Mouse (Mus musculus) neural tube, embryonic 13.5 days (tissue): ENCODE results near the gene Hydin. TPM values are rescaled to one million over a fixed set of nuclear protein-coding genes. Genes with fewer than 3 reads are reported as not detected.
"Not testable (repeated sequence)": the region's sequence is repeated elsewhere in the genome, so short reads cannot be mapped to it uniquely, and the experiment has no call there.

Source experiments
- ATAC-seq: fragments of 200-750 bp; cut with Nextera tagmentation; 2 replicates; pipeline ENCODE4 v1.8.0; 2017; ENCODE audit warnings: low read depth, mild to moderate bottlenecking, moderate TSS enrichment, moderate library complexity
- H3K27ac ChIP-seq: fragments of 300-500 bp; sonication (generic); replicated peaks from 2 replicates; pipeline ENCODE4 v1.5.1; 2015; ENCODE audit warnings: moderate library complexity, mild to moderate bottlenecking, inconsistent platforms
- H3K27me3 ChIP-seq: fragments of 300-500 bp; sonication (generic); 2 replicates; pipeline ENCODE4 v1.6.1; 2015; ENCODE audit warnings: mild to moderate bottlenecking, inconsistent platforms
- H3K36me3 ChIP-seq: fragments of 300-500 bp; sonication (generic); 2 replicates; pipeline ENCODE4 v1.6.1; 2015; ENCODE audit warnings: mild to moderate bottlenecking, inconsistent platforms
- H3K4me1 ChIP-seq: fragments of 300-500 bp; sonication (generic); replicated peaks from 2 replicates; pipeline ENCODE4 v1.6.1; 2015; ENCODE audit warnings: inconsistent platforms
- H3K4me2 ChIP-seq: fragments of 300-500 bp; sonication (generic); 2 replicates; pipeline ENCODE4 v1.6.1; 2015; ENCODE audit warnings: inconsistent platforms, mild to moderate bottlenecking, moderate library complexity
- H3K4me3 ChIP-seq: fragments of 300-500 bp; sonication (generic); 2 replicates; pipeline ENCODE4 v1.5.1; 2015; ENCODE audit warnings: mild to moderate bottlenecking, inconsistent platforms
- H3K9ac ChIP-seq: fragments of 300-500 bp; sonication (generic); 2 replicates; pipeline ENCODE4 v1.6.1; 2015; ENCODE audit warnings: moderate library complexity, mild to moderate bottlenecking, inconsistent platforms
- H3K9me3 ChIP-seq: fragments of 300-500 bp; sonication (generic); 2 replicates; pipeline ENCODE4 v1.6.1; 2016; ENCODE audit warnings: inconsistent platforms
- WGBS: fragments of 180-500 bp; shearing (Covaris S2); methylation state at CpG from one replicate; pipeline ENCODE4 v1.1.7; 2015; 5-methylcytosine and 5-hydroxymethylcytosine counted together
- polyA plus RNA-seq: library from polyadenylated mRNA; unstranded; fragments of >200 nt; fragmentation: Nextera tagmentation; extraction: Ambion mirVana; gene quantifications from 2 replicates; pipeline ENCODE4 v1.2.1, GENCODE M21; 2015

Gene Hydin
- polyA plus RNA-seq, 1 experiment from 2014 or later: 0.07 TPM

DNA sequence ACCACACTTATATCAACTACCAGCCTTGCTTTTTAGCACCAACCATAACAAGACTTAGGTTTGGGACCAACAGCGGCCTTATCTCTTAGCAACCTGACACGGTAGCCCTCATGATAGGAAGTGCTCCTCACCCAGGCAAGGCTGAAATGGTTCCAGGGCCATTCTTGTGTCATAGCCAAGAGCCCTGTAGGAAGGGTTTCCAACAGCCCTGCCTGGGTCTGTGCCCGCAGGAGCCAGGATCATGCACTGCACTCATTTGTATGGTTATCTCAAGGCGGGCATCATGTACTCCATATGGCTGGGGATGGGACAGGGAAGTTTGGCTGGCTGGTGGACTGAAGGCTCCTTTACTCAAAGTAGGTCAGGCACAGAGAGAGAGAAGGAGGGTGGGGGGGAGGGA lies 3.9 kb downstream of the Hydin start:
- no peak for ATAC-seq
- Histone ChIP-seq H3K9me3 (no peaks in the 10 kb centered on the region), H3K4me1 (peaks cover 16% of the 10 kb centered on the region), H3K4me2 (no peak overlapping the region), H3K27me3 (no peaks in the 10 kb centered on the region), H3K4me3 (no peak overlapping the region), H3K27ac (no peak overlapping the region), H3K36me3 (no peaks in the 10 kb centered on the region), H3K9ac (no peak overlapping the region)
- 93% methylated on average over 4 of the region's 4 CpGs for WGBS

DNA sequence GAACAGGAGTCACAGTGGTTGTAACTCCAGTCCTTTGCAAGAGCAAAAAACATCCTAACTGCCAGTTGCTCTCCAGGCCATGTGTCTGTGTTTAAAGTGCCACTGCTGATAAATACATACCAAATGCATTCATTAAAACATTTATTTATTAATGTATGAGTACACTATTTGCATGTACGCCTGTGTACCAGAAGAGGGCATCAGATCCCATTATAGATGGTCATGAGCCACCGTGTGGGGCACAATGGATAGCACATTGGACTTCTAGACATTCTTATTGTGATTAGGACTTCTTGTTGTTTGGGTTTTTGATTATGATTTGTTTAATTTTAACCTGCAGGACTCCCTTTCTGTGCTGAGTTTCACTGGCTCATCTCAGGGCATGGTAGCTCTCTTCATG lies 6.6 kb downstream of the Hydin start:
- H3K4me3 ChIP-seq: no peak overlapping the region
- no peaks in the 10 kb centered on the region for H3K27me3 ChIP-seq
- WGBS: 54% methylated on average over 2 of the region's 2 CpGs
- H3K9ac ChIP-seq: no peak overlapping the region
- no peak for ATAC-seq
- no peak overlapping the region for H3K27ac ChIP-seq
- H3K4me1 ChIP-seq: peaks cover 14% of the 10 kb centered on the region
- H3K36me3 ChIP-seq: no peaks in the 10 kb centered on the region
- no peaks in the 10 kb centered on the region for H3K9me3 ChIP-seq
- no peak overlapping the region for H3K4me2 ChIP-seq

DNA sequence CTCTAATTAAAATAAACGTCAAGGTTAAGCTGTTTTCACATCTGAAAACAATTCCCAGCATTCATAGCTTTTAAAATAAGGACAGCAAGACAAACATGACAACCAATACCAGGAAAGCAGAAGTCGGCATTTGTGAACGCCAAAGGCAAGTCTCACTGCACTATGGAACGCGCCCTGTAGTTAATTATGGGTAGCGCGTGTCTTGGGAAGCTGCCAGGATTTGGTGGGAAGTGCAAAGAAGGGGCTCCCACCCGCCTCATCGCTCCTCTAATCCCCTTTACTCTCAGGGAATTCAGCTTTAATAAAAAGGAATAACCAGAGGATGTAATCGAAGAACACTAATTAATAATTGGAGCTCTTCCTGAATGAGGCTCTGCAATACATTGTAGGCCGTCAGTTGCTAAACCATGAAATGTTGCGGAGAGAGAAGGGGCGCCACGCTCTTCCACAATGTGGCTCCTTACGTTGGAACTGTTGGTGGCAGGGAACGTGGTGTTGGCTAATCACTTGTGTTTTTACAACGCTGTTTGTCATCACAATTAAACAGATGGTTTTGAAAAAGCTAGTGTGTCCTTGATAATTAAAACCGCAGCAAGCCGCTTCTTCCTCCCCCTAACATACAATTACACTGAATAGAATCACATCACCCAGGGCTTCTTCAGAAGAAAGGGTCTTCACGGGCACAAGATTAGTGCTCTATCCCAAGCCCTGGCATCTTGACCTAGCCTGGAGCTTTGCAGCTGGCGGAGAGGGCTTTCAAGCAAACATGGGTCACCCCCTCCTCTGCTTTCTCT lies 8.9 kb downstream of the Hydin start:
- no peaks in the 10 kb centered on the region for H3K9me3 ChIP-seq
- ATAC-seq: peak; percentile 84
- H3K4me1 ChIP-seq: peaks cover 14% of the 10 kb centered on the region
- no peak overlapping the region for H3K9ac ChIP-seq
- H3K4me3 ChIP-seq: no peak overlapping the region
- H3K27ac ChIP-seq: peak overlapping the region; percentile 86
- no peaks in the 10 kb centered on the region for H3K36me3 ChIP-seq
- H3K4me2 ChIP-seq: peak overlapping the region; percentile 16; the same call in 1 of the 2 replicates
- H3K27me3 ChIP-seq: no peaks in the 10 kb centered on the region
- WGBS: 52% methylated on average over 21 of the region's 21 CpGs

DNA sequence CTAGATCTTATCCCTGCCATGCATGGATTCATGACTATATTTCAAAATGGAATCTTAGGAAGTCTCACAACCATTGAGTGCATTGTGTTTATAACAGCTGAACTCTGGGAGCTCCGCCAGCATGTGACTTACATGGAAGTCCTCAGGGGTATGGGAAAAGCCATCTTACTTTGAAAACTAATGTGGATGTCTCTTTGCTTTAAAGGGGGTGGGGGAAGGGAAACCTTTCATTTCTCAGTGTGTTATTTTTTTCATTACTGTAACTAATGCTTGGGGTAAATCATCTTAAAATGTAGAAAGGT lies 9.4 kb downstream of the Hydin start:
- Histone ChIP-seq H3K4me2 (peak overlapping the region; percentile 16; the same call in 1 of the 2 replicates), H3K27me3 (no peaks in the 10 kb centered on the region), H3K36me3 (no peaks in the 10 kb centered on the region), H3K27ac (peak overlapping the region; percentile 86), H3K4me3 (no peak overlapping the region), H3K4me1 (peaks cover 14% of the 10 kb centered on the region), H3K9me3 (no peaks in the 10 kb centered on the region), H3K9ac (no peak overlapping the region)
- ATAC-seq: no peak
- WGBS: 63% methylated on average over 1 of the region's 1 CpGs

DNA sequence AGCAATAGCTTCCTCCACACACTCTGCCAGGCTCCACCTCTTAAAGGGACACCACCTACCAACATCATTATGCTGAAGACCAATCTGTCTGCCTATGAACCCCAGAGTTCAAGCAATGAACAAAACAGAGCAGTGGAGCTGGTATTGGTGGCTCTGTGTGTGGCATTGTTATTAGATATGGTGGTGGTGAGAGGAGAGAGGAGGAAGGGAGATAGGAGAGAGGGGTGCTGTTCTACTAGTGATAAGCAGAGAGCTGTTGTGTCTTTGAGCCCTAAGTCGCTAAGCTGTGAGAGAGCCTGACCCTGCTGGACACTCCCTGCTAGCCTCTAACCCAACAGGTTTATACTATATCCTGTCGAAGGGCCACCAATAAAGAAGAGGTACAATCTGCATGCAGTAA lies 45.9 kb downstream of the Hydin start:
- Histone ChIP-seq H3K9me3 (no peaks in the 10 kb centered on the region), H3K4me2 (no peak overlapping the region), H3K27ac (no peak overlapping the region), H3K4me1 (no peaks in the 10 kb centered on the region), H3K4me3 (no peak overlapping the region), H3K9ac (no peak overlapping the region), H3K27me3 (no peaks in the 10 kb centered on the region), H3K36me3 (no peaks in the 10 kb centered on the region)
- ATAC-seq: no peak
- WGBS: 77% methylated on average over 2 of the region's 2 CpGs

DNA sequence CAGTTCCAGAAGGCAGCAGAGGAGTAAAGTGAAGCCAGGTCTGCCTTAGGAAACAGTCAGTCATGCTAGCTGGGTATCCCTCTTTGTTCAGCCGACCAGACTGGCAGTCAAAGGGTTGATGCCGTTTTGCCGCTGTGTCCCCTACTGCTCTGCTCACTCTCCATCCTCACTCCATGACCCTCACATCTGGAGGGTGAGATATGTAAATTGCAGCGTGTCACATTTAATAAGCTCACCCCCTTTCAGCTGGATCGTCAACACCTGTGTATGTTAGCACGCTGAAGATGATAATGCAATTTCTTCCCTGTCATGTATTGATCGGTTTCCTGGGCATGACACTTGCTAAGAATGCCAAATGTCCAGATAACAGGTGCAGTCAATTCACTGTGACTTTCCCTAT lies 49.0 kb downstream of the Hydin start:
- Histone ChIP-seq H3K4me2 (no peak overlapping the region), H3K9me3 (no peaks in the 10 kb centered on the region), H3K27ac (no peak overlapping the region), H3K27me3 (no peaks in the 10 kb centered on the region), H3K4me1 (no peaks in the 10 kb centered on the region), H3K9ac (no peak overlapping the region), H3K4me3 (no peak overlapping the region), H3K36me3 (no peaks in the 10 kb centered on the region)
- ATAC-seq: no peak
- 69% methylated on average over 7 of the region's 7 CpGs for WGBS

DNA sequence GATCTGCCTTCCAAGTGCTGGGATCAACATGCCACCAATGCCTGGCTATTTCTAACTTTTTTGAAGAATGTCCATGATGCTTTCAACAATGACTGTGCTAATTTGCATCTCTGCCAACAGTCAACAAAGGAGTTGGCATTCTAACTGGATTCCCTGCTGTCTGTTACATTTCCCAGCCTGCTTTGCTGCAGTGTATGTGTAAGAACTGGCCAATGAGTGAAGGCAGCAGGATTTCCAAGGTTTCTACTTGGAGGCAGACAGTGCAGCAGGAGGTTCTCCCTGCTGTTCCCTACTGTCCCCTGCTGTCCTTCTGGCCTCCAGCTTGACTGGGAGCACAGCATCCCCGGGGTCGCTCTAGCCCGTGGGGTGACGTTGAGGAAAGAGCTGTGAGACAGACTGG lies 52.8 kb downstream of the Hydin start:
- ATAC-seq: no peak
- H3K4me2 ChIP-seq: no peak overlapping the region
- WGBS: 64% methylated on average over 4 of the region's 4 CpGs
- no peaks in the 10 kb centered on the region for H3K36me3 ChIP-seq
- H3K27ac ChIP-seq: no peak overlapping the region
- no peaks in the 10 kb centered on the region for H3K9me3 ChIP-seq
- H3K4me1 ChIP-seq: peaks cover 4% of the 10 kb centered on the region
- no peak overlapping the region for H3K9ac ChIP-seq
- H3K27me3 ChIP-seq: no peaks in the 10 kb centered on the region
- H3K4me3 ChIP-seq: no peak overlapping the region

DNA sequence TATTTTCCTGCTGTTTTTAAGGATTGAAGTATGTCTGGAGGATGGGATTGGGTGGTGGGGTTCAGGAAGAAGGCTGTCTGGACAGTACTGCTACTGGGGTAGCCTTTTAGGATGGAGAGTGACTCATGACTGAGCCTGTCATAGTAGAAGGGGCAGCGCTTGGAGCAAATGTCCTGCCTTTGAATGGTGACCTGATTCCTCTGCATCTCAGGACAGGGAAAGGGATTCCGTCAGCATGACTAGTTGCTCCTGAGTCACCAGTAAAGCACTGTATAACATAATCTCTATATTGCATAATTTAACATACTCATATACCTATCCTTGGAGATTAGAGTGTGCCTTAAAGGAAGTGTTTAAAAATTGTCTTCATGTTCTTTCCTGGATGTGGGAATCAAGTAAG lies 54.7 kb downstream of the Hydin start:
- Histone ChIP-seq H3K27ac (no peak overlapping the region), H3K36me3 (no peaks in the 10 kb centered on the region), H3K4me1 (peaks cover 4% of the 10 kb centered on the region), H3K9me3 (no peaks in the 10 kb centered on the region), H3K4me3 (no peak overlapping the region), H3K4me2 (no peak overlapping the region), H3K9ac (no peak overlapping the region), H3K27me3 (no peaks in the 10 kb centered on the region)
- WGBS: 92% methylated on average over 2 of the region's 2 CpGs
- no peak for ATAC-seq

DNA sequence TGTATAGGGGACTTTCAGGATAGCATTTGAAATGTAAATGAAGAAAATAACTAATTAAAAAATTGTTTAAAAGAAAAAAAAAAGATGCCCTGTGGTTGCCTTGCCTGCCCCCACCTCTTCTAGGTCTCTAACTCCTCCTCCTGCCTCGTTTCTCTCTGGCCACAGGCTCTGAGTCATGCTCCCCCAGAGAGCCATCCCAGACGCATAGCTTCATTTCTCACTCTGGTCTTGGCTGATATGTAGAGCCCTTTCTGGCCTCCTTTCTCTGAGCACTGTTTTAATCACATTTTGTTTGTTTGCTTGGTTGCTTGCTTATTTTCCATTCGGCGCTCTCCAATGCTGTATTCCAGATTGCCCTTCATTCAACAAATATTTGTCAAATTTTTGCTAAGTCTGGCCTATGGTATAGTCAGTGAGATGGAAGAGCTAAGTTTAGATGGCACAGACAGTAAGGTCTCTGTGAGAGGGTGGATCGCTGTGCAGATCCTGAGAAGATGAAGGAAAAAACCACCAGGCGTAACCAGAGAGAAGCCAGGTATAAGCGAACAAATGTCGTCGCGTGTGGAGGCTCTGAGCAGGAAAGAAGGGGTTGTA lies 57.3 kb downstream of the Hydin start:
- WGBS: 80% methylated on average over 10 of the region's 10 CpGs

DNA sequence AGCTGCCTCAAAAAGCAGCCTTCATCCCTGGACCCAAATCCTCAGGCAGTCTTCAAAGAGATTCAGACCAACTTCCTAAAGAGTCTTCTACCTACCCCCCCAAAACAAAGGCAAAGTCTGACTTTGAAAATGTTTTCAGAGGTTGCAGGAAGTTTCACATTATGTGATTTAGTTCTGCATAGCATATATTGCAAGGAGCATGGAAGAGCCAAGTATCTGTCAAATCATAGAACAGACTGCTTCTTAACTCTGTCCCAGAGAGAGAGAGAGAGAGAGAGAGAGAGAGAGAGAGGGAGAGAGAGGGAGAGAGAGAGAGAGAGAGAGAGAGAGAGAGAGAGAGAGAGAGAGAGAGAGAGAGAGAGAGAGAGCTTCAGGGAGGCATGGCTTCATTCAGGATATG lies 60.3 kb downstream of the Hydin start:
- H3K36me3 ChIP-seq, ATAC-seq, H3K4me1 ChIP-seq, H3K27ac ChIP-seq, H3K9ac ChIP-seq, H3K4me3 ChIP-seq, H3K9me3 ChIP-seq, H3K27me3 ChIP-seq, H3K4me2 ChIP-seq: not testable (repeated sequence)

More for the DNA sequence above, 57.3 kb downstream of the Hydin start:
- no peak overlapping the region for H3K4me3 ChIP-seq
- H3K27ac ChIP-seq: 0 out of 2 replicates have a peak overlapping the region, but pooled peaks have one; percentile 42
- no peaks in the 10 kb centered on the region for H3K27me3 ChIP-seq
- no peaks in the 10 kb centered on the region for H3K36me3 ChIP-seq
- no peaks in the 10 kb centered on the region for H3K9me3 ChIP-seq
- no peak for ATAC-seq
- H3K4me2 ChIP-seq: no peak overlapping the region
- H3K4me1 ChIP-seq: peaks cover 4% of the 10 kb centered on the region
- H3K9ac ChIP-seq: no peak overlapping the region

DNA sequence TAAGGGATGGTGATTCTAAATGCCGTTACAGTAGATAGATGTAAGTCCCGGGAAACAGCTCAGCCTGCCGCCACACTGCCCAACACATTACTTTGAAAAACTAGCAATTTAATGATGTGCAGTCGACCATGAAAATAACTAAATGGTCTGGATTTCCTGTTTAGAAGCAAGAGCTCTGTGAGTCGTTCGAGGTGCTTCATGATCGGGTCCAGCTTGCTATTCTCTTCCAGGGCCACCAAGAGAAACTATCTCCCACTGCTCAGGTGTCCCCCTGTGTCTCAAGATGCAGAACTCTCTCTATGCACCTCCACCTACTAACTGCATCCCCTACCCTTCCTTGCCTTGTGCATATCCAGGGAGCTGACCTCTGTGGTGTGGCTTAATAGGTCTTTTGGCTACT lies 66.6 kb downstream of the Hydin start:
- no peak for ATAC-seq
- no peaks in the 10 kb centered on the region for H3K4me1 ChIP-seq
- H3K9ac ChIP-seq: no peak overlapping the region
- WGBS: 66% methylated on average over 7 of the region's 7 CpGs
- H3K27ac ChIP-seq: no peak overlapping the region
- H3K27me3 ChIP-seq: no peaks in the 10 kb centered on the region
- no peak overlapping the region for H3K4me2 ChIP-seq
- no peaks in the 10 kb centered on the region for H3K9me3 ChIP-seq
- no peak overlapping the region for H3K4me3 ChIP-seq
- H3K36me3 ChIP-seq: no peaks in the 10 kb centered on the region

DNA sequence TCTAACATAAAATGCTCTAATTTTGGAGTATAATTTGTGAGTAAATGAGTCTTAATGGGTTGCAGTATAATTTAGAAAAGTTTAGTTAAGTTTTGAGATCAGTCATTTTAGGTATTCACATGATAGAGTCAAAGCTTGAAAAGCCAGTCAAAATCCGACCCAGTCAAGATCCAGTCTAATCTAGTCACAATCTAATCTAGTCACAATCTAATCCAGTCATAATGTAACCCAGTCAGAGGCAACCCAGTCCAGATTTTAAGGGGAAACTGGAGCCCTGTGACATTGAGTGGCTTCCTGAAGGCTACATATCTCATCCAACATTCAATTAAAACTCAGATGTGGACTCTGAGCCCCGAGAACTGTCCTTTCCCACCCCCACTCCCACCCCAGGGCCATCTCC lies 72.7 kb downstream of the Hydin start:
- Histone ChIP-seq H3K27me3 (no peaks in the 10 kb centered on the region), H3K4me1 (no peaks in the 10 kb centered on the region), H3K4me2 (no peak overlapping the region), H3K27ac (no peak overlapping the region), H3K9me3 (no peaks in the 10 kb centered on the region), H3K4me3 (no peak overlapping the region), H3K36me3 (no peaks in the 10 kb centered on the region), H3K9ac (no peak overlapping the region)
- 76% methylated on average over 2 of the region's 2 CpGs for WGBS
- no peak for ATAC-seq
